Mouse (Mus musculus): ENCODE results near the gene Olfr1349. TPM values are rescaled to one million over a fixed set of nuclear protein-coding genes. Genes with fewer than 3 reads are reported as not detected.
"Not testable (repeated sequence)": the region's sequence is repeated elsewhere in the genome, so short reads cannot be mapped to it uniquely, and the experiment has no call there.

The Olfr1349 gene
- polyA plus RNA-seq (2015; fragmentation: Nextera tagmentation; extraction: Ambion mirVana): not detected in 2 replicates

GRCm38 (mm10) chr7:6522850-6523249 is at the start of gene Olfr1349:
Olfr1349 (minus strand) TSS chr7:6522950.
- Histone ChIP-seq H3K4me3 (replicated peaks) (no peak within 1 kb of the TSS), H3K9ac (no peak within 1 kb of the TSS), H3K27ac (no peak within 1 kb of the TSS), H3K4me1 (replicated peaks) (no peaks in the 10 kb centered on the region), H3K9me3 (no peaks in the 10 kb centered on the region), H3K4me2 (replicated peaks) (no peak within 1 kb of the TSS), H3K36me3 (no peaks in the 10 kb centered on the region), H3K27me3 (replicated peaks) (no peaks in the 10 kb centered on the region)
- ATAC-seq: no peak
- WGBS: 86% methylated on average over 5 of the region's 5 CpGs

GRCm38 (mm10) chr7:6564541-6564940 is 41.8 kb upstream of the Olfr1349 start, which contains the start of gene Olfr1350:
Olfr1350 (plus strand) TSS chr7:6564841.
- ATAC-seq: no peak
- no peak within 1 kb of the TSS for H3K4me3 ChIP-seq (replicated peaks)
- no peaks in the 10 kb centered on the region for H3K36me3 ChIP-seq
- H3K9ac ChIP-seq: no peak within 1 kb of the TSS
- no peak within 1 kb of the TSS for H3K27ac ChIP-seq
- H3K4me2 ChIP-seq (replicated peaks): no peak within 1 kb of the TSS
- no peaks in the 10 kb centered on the region for H3K27me3 ChIP-seq (replicated peaks)
- no peaks in the 10 kb centered on the region for H3K9me3 ChIP-seq
- no peaks in the 10 kb centered on the region for H3K4me1 ChIP-seq (replicated peaks)

- ATAC-seq: no peak
- 64% methylated on average over 5 of the region's 5 CpGs for WGBS
Observed at GRCm38 (mm10) chr7:6526141-6526540, 3.4 kb upstream of the Olfr1349 start.

GRCm38 (mm10) chr7:6525001-6525400 is 2.3 kb upstream of the Olfr1349 start:
- Histone ChIP-seq H3K27me3 (replicated peaks) (no peaks in the 10 kb centered on the region), H3K4me1 (replicated peaks) (no peaks in the 10 kb centered on the region), H3K9me3 (no peaks in the 10 kb centered on the region), H3K36me3 (no peaks in the 10 kb centered on the region), H3K4me2 (replicated peaks) (no peak overlapping the region), H3K9ac (no peak overlapping the region), H3K27ac (no peak overlapping the region), H3K4me3 (replicated peaks) (no peak overlapping the region)
- no peak for ATAC-seq
- WGBS: 53% methylated on average over 3 of the region's 3 CpGs

More at GRCm38 (mm10) chr7:6526141-6526540, 3.4 kb upstream of the Olfr1349 start:
- Histone ChIP-seq H3K4me2 (replicated peaks) (no peak overlapping the region), H3K9me3 (no peaks in the 10 kb centered on the region), H3K27ac (no peak overlapping the region), H3K4me3 (replicated peaks) (no peak overlapping the region), H3K36me3 (no peaks in the 10 kb centered on the region), H3K27me3 (replicated peaks) (no peaks in the 10 kb centered on the region), H3K4me1 (replicated peaks) (no peaks in the 10 kb centered on the region), H3K9ac (no peak overlapping the region)

GRCm38 (mm10) chr7:6521666-6522065 is 1.1 kb downstream of the Olfr1349 start:
- Histone ChIP-seq H3K4me2 (replicated peaks) (no peak overlapping the region), H3K27ac (no peak overlapping the region)
- 31% methylated on average over 1 of the region's 1 CpGs for WGBS

GRCm38 (mm10) chr7:6508648-6509047 is 14.1 kb downstream of the Olfr1349 start, which contains the start of gene Olfr1348:
Olfr1348 (minus strand) TSS chr7:6508748.
- Histone ChIP-seq H3K4me1 (replicated peaks) (no peaks in the 10 kb centered on the region), H3K27ac (no peak within 1 kb of the TSS), H3K36me3 (no peaks in the 10 kb centered on the region), H3K4me2 (replicated peaks) (no peak within 1 kb of the TSS), H3K9ac (no peak within 1 kb of the TSS), H3K27me3 (replicated peaks) (no peaks in the 10 kb centered on the region), H3K9me3 (no peaks in the 10 kb centered on the region), H3K4me3 (replicated peaks) (no peak within 1 kb of the TSS)
- 91% methylated on average over 1 of the region's 1 CpGs for WGBS
- no peak for ATAC-seq

More at GRCm38 (mm10) chr7:6521666-6522065, 1.1 kb downstream of the Olfr1349 start:
- Histone ChIP-seq H3K4me3 (replicated peaks) (no peak overlapping the region), H3K27me3 (replicated peaks) (no peaks in the 10 kb centered on the region), H3K9ac (no peak overlapping the region), H3K9me3 (no peaks in the 10 kb centered on the region), H3K4me1 (replicated peaks) (no peaks in the 10 kb centered on the region), H3K36me3 (no peaks in the 10 kb centered on the region)
- no peak for ATAC-seq

- no peaks in the 10 kb centered on the region for H3K27me3 ChIP-seq (replicated peaks)
- H3K4me2 ChIP-seq (replicated peaks): no peak within 1 kb of the TSS
- no peaks in the 10 kb centered on the region for H3K4me1 ChIP-seq (replicated peaks)
- no peak within 1 kb of the TSS for H3K27ac ChIP-seq
- ATAC-seq: no peak
- no peak within 1 kb of the TSS for H3K4me3 ChIP-seq (replicated peaks)
- 74% methylated on average over 1 of the region's 1 CpGs for WGBS
- no peak within 1 kb of the TSS for H3K9ac ChIP-seq
- H3K36me3 ChIP-seq: no peaks in the 10 kb centered on the region
- no peaks in the 10 kb centered on the region for H3K9me3 ChIP-seq
Observed at GRCm38 (mm10) chr7:6499655-6500054, 23.1 kb downstream of the Olfr1349 start, which contains the start of gene Olfr1347. Olfr1347 (minus strand) TSS chr7:6499755.

GRCm38 (mm10) chr7:6486841-6487240 is 35.9 kb downstream of the Olfr1349 start, which contains the start of gene Olfr5:
Olfr5 (minus strand) TSS chr7:6486941.
- Histone ChIP-seq H3K4me1 (replicated peaks) (no peaks in the 10 kb centered on the region), H3K4me3 (replicated peaks) (no peak within 1 kb of the TSS), H3K27me3 (replicated peaks) (no peaks in the 10 kb centered on the region), H3K9me3 (no peaks in the 10 kb centered on the region), H3K4me2 (replicated peaks) (no peak within 1 kb of the TSS), H3K9ac (no peak within 1 kb of the TSS), H3K27ac (no peak within 1 kb of the TSS), H3K36me3 (no peaks in the 10 kb centered on the region)
- no peak for ATAC-seq
- WGBS: 36% methylated on average over 2 of the region's 2 CpGs

- H3K27ac ChIP-seq; H3K27me3 ChIP-seq (replicated peaks); H3K4me1 ChIP-seq (replicated peaks); H3K9me3 ChIP-seq; H3K9ac ChIP-seq; H3K4me3 ChIP-seq (replicated peaks); ATAC-seq; H3K4me2 ChIP-seq (replicated peaks); H3K36me3 ChIP-seq: not testable (repeated sequence)
- 53% methylated on average over 2 of the region's 2 CpGs for WGBS
Observed at GRCm38 (mm10) chr7:6477633-6478032, 45.1 kb downstream of the Olfr1349 start.

- Histone ChIP-seq H3K27ac (no peak within 1 kb of the TSS), H3K9ac (no peak within 1 kb of the TSS), H3K4me1 (replicated peaks) (no peaks in the 10 kb centered on the region), H3K36me3 (no peaks in the 10 kb centered on the region), H3K4me3 (replicated peaks) (no peak within 1 kb of the TSS), H3K9me3 (no peaks in the 10 kb centered on the region), H3K27me3 (replicated peaks) (no peaks in the 10 kb centered on the region), H3K4me2 (replicated peaks) (no peak within 1 kb of the TSS)
- no peak for ATAC-seq
Observed at GRCm38 (mm10) chr7:6466951-6467350, 55.8 kb downstream of the Olfr1349 start, which contains the start of gene Olfr1346. Olfr1346 (plus strand) TSS chr7:6467101.

Other genes starting within 250 kb of the Olfr1349 start
- 5.4 and 6.5 TPM in 2 replicates for gene Zfp667, start 236.4 kb downstream of the Olfr1349 start, polyA plus RNA-seq (2015; fragmentation: Nextera tagmentation; extraction: Ambion mirVana)
- gene Zfp583, start 191.7 kb downstream of the Olfr1349 start, polyA plus RNA-seq (2015; fragmentation: Nextera tagmentation; extraction: Ambion mirVana): 4.5 and 4.9 TPM in 2 replicates
- 0.85 and 1.3 TPM in 2 replicates for gene Gm3854, start 179.2 kb downstream of the Olfr1349 start, polyA plus RNA-seq (2015; fragmentation: Nextera tagmentation; extraction: Ambion mirVana)
- gene Zfp78, start 159.7 kb downstream of the Olfr1349 start, polyA plus RNA-seq (2015; fragmentation: Nextera tagmentation; extraction: Ambion mirVana): 2.0 and 2.3 TPM in 2 replicates
- 7.8 and 8.2 TPM in 2 replicates for gene Zfp28, start 139.7 kb downstream of the Olfr1349 start, polyA plus RNA-seq (2015; fragmentation: Nextera tagmentation; extraction: Ambion mirVana)
- gene Smim17, start 124.2 kb downstream of the Olfr1349 start, polyA plus RNA-seq (2015; fragmentation: Nextera tagmentation; extraction: Ambion mirVana): 0.15 and 0.20 TPM in 2 replicates
- gene Gm20715, start 112.7 kb downstream of the Olfr1349 start, polyA plus RNA-seq (2015; fragmentation: Nextera tagmentation; extraction: Ambion mirVana): not detected in 2 replicates
- gene Olfr1344, start 84.3 kb downstream of the Olfr1349 start, polyA plus RNA-seq (2015; fragmentation: Nextera tagmentation; extraction: Ambion mirVana): not detected in 2 replicates
- gene Olfr1336, start 66.8 kb downstream of the Olfr1349 start, polyA plus RNA-seq (2015; fragmentation: Nextera tagmentation; extraction: Ambion mirVana): not detected in 2 replicates
- not detected in 2 replicates for gene Olfr1346, start 55.8 kb downstream of the Olfr1349 start, polyA plus RNA-seq (2015; fragmentation: Nextera tagmentation; extraction: Ambion mirVana)
- gene Olfr5, start 36.0 kb downstream of the Olfr1349 start, polyA plus RNA-seq (2015; fragmentation: Nextera tagmentation; extraction: Ambion mirVana): not detected in 2 replicates
- gene Olfr1347, start 23.2 kb downstream of the Olfr1349 start, polyA plus RNA-seq (2015; fragmentation: Nextera tagmentation; extraction: Ambion mirVana): not detected in 2 replicates
- gene Olfr1348, start 14.2 kb downstream of the Olfr1349 start, polyA plus RNA-seq (2015; fragmentation: Nextera tagmentation; extraction: Ambion mirVana): not detected in 2 replicates
- not detected in 2 replicates for gene Olfr1350, start 41.9 kb upstream of the Olfr1349 start, polyA plus RNA-seq (2015; fragmentation: Nextera tagmentation; extraction: Ambion mirVana)
- gene Zim1, start 173.5 kb upstream of the Olfr1349 start, polyA plus RNA-seq (2015; fragmentation: Nextera tagmentation; extraction: Ambion mirVana): 4.6 and 5.1 TPM in 2 replicates
- 103 and 113 TPM in 2 replicates for gene Peg3, start 207.5 kb upstream of the Olfr1349 start, polyA plus RNA-seq (2015; fragmentation: Nextera tagmentation; extraction: Ambion mirVana)
- 3.4 and 4.1 TPM in 2 replicates for gene Usp29, start 207.6 kb upstream of the Olfr1349 start, polyA plus RNA-seq (2015; fragmentation: Nextera tagmentation; extraction: Ambion mirVana)